Mouse (Mus musculus) liver, embryonic 18 days (tissue): ENCODE measurements around the gene Bet1l. TPM values are rescaled to one million over a fixed set of nuclear protein-coding genes. Genes with fewer than 3 reads are reported as not detected.

Experiments used
- polyA plus RNA-seq: library from polyadenylated mRNA; depleted of rRNA; stranded (reverse); fragments of >200 nt; gene quantifications from 2 replicates; pipeline ENCODE4 v1.2.3, GENCODE M21; 2012; rRNA removed

The Bet1l gene
- 18.5 TPM in 2 replicates for polyA plus RNA-seq

GRCm38 (mm10) chr7:140857550-140858505 is at the start of gene Bet1l:
Gene Bet1l, minus strand, starts transcription at chr7:140857577.

DNA sequence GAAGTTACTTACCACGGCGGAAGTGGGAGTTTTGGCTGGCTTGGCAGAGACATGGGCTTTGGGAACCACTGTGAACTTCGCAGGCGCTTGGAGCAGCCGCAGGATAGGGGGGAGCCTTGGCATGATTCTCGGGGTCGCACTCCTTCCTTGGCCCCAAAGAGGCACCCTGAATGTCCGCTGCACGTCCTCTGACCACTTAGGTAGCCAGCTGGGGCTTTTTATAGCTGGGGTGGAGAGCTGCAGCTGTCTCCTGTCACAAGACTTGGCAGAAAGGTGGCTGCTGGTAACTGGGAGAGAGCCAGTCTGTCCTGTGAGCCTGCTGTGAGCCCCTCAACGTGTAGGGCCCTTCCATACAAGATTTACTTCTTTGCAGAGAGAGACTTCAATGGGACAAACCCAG is 42.8 kb upstream of the Bet1l start, which contains the start of gene Cox8b:
Cox8b (minus strand) TSS at position 227 of the 400 bp plus-strand sequence.

GRCm38 (mm10) chr7:140881696-140882468 is 24.5 kb upstream of the Bet1l start, which contains the start of the genes Psmd13 and Sirt3:
Gene Psmd13, plus strand, starts transcription at chr7:140881968.
Gene Sirt3, minus strand, starts transcription at chr7:140882309.

DNA sequence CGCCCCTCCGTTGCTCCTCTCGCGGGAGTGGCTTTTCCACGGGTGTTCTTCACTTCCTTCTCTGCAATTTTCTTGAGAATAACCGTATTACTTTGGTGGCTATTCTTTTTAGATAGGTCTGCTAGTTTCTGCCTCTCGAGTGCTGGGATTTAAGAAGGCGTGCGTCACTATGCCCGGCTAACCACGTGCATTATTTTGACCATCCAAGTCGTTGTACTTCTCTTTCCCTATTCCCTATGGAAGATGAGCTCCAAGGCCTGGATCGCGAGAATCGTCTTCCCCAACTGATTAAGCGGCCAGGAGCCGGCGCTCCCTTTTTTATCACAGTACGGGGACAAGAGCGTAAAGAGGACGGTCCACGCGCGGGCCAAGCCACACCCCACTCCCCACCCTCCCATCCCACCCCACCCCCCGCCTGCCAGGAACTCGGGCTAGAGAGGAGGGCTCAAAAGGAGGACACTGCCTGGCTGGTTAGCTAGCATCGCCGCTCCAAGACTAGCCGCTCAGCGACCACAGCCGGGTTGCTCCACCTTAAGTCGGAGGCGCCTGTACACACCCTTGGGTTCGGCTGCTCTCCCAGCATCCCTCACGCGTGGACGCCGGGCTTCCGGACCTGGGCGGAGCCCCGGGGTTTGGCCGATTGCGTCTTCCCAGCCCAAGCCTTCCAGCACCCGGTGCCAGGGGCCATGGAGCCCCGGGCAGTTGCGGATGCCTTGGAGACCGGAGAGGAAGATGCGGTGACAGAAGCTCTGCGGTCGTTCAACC is 410 bp downstream of the Bet1l start, which contains the start of gene Ric8a:
Ric8a (plus strand) TSS at position 173 of the 765 bp plus-strand sequence.

DNA sequence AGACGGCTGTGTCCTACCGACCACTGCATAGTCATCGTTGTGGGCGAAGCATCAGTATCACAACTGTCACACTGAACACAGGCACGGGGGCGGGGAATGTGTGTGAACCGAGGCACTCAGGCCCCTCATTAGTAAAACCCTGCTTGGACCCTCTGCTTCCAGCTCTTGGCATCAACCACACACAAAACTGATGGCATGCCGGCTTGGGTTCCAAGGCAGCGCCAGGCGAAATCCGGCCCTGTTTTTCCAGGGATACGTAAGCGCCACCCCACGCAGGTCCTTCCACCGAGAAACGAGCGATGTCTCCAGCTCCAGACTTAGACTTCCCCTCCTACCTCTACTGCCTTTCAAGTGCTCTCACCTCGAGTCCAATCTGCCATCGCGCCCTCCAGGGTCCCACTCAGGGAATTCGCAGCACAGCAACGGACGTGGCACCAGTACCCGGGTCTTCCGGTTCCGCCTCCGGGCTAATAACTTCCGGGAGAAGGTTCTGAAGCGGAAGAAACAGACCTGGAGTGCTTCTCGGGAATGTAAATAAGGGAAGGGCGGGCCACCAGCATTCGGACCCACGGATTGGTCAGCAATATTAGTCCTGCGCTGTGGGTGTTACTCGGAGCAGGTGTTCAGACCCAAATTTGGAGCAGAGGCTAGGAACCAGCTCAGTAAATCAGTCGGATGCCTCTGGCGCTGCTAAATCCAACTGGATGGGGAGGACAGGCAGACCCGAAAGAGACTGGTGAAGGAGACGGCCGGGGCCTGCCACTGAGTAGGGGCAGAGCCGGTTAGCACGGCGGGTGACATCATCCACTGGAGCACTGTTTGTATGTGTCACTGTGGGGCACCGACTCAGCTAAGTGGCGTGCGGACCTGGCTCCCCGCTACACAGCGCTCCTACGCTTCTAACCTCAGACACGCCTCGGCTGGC is 1.3 kb downstream of the Bet1l start, which contains the start of gene Gm45785:
Gm45785 (minus strand) TSS at position 472 of the 925 bp plus-strand sequence.

DNA sequence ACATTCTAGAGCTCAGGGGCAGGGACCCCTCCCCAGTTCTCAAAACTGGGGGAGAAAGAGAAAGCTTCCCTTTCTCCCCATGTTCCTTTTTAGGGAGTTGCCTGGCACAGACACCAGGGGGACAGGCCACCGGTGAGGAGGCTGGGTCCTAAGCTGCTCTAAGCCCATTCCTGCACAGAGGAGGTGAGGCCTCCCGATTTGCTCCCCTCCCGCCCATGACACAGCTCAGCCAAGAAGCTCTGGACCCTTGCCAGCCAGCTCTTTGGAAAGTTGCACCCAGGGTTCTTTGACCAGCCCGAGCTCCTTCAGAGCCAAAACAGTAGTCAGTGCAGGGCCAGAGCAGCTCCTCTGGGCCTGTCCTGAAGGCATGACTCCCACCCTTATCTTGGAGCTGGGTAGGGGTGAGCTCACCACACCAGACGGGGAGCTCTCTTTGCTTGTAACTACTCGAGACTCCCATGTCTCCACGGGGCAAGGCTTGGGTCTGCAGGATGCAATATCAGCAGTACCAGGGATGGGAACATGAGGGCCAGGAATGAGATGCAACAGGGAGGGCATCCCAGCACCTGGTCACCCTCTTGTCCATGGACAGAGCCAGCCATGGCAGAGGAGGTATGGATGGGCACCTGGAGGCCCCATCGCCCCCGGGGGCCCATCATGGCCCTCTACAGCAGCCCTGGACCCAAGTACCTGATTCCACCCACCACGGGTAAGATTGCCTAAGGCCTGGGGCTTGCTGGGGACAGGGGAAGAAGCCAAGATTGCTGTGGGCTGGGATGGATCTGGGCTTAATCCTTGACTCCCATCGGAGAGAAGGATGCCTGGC is 9.4 kb downstream of the Bet1l start, which contains the start of gene Odf3:
Odf3 (plus strand) TSS at position 51 of the 826 bp plus-strand sequence.

GRCm38 (mm10) chr7:140844905-140845665 is 12.3 kb downstream of the Bet1l start, which contains the start of gene Scgb1c1:
Gene Scgb1c1, plus strand, starts transcription at chr7:140845547.

GRCm38 (mm10) chr7:140834968-140835757 is 22.2 kb downstream of the Bet1l start, which contains the start of gene Urah:
Gene Urah, plus strand, starts transcription at chr7:140835018.

DNA sequence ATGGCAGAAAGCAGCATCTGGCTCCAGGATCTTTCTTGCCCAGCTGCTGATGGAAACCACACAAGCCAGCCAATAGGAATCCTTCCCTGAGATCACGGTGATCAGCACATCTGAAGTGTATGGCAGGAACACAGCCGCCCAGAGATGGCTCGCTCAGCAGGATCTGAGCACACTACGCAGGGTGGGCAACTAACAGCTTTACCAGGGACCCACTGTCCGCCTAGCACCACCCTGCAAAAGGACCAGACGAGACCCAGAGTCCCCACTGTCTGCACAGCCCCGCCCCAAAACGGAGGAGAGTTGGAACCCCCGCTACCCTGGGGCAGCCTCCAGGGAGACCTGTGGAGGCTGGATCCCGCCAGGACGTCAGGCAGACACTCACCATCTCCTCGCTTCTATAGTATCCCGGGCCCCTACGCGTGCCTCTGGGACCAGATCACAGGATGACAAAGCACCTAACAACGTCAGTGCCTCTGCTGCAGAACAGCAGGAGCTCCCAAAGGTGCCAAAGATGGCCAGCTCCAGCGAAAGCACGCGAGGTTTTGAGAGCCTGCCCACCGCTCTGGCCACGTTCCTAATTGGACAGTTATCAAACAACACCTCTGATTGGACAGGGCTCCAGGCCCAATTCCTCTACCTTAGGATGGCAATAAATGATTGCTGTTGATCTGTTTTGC is 35.6 kb downstream of the Bet1l start, which contains the start of gene Zfp941:
Zfp941 (minus strand) TSS at position 526 of the 677 bp plus-strand sequence.

Other genes starting within 250 kb of the Bet1l start
- not detected in 2 replicates for gene Olfr61, start 228.6 kb downstream of the Bet1l start, polyA plus RNA-seq
- gene Olfr53, start 211.1 kb downstream of the Bet1l start, polyA plus RNA-seq = not detected in 2 replicates
- not detected in 2 replicates for gene Olfr539, start 197.6 kb downstream of the Bet1l start, polyA plus RNA-seq
- not detected in 2 replicates for gene Olfr45, start 175.6 kb downstream of the Bet1l start, polyA plus RNA-seq
- not detected in 2 replicates for gene Olfr541, start 160.3 kb downstream of the Bet1l start, polyA plus RNA-seq
- 60.5 and 91.1 TPM in 2 replicates for gene Cyp2e1, start 93.8 kb downstream of the Bet1l start, polyA plus RNA-seq
- 0.06 and 0.07 TPM in 2 replicates for gene Syce1, start 69.7 kb downstream of the Bet1l start, polyA plus RNA-seq
- 0.17 and 0.21 TPM in 2 replicates for gene Zfp941, start 35.4 kb downstream of the Bet1l start, polyA plus RNA-seq
- gene Urah, start 22.6 kb downstream of the Bet1l start, polyA plus RNA-seq = 112 and 142 TPM in 2 replicates
- not detected in 2 replicates for gene Scgb1c1, start 12.0 kb downstream of the Bet1l start, polyA plus RNA-seq
- not detected in 2 replicates for gene Odf3, start 9.8 kb downstream of the Bet1l start, polyA plus RNA-seq
- gene Gm45785, start 1.2 kb downstream of the Bet1l start, polyA plus RNA-seq = not detected in 2 replicates
- 17.1 and 20.2 TPM in 2 replicates for gene Ric8a, start 620 bp downstream of the Bet1l start, polyA plus RNA-seq
- 36.4 TPM in 2 replicates for gene Psmd13, start 24.4 kb upstream of the Bet1l start, polyA plus RNA-seq
- 46.5 and 51.9 TPM in 2 replicates for gene Sirt3, start 24.7 kb upstream of the Bet1l start, polyA plus RNA-seq
- 0.19 and 0.20 TPM in 2 replicates for gene Cox8b, start 42.9 kb upstream of the Bet1l start, polyA plus RNA-seq
- 61.4 and 61.9 TPM in 2 replicates for gene Nlrp6, start 63.3 kb upstream of the Bet1l start, polyA plus RNA-seq
- gene Pgghg, start 83.8 kb upstream of the Bet1l start, polyA plus RNA-seq = 12.3 and 13.2 TPM in 2 replicates
- 0.67 and 0.85 TPM in 2 replicates for gene Ifitm5, start 92.7 kb upstream of the Bet1l start, polyA plus RNA-seq
- 0.14 TPM in 1 of 2 replicates, not detected in the other for gene Gm45717, start 98.4 kb upstream of the Bet1l start, polyA plus RNA-seq
- 552 and 564 TPM in 2 replicates for gene Ifitm2, start 98.4 kb upstream of the Bet1l start, polyA plus RNA-seq
- 53.0 and 54.4 TPM in 2 replicates for gene Ifitm1, start 109.6 kb upstream of the Bet1l start, polyA plus RNA-seq
- 164 and 239 TPM in 2 replicates for gene Ifitm3, start 153.2 kb upstream of the Bet1l start, polyA plus RNA-seq
- 193 and 325 TPM in 2 replicates for gene Ifitm6, start 160.3 kb upstream of the Bet1l start, polyA plus RNA-seq
- gene Gm17387, start 171.6 kb upstream of the Bet1l start, polyA plus RNA-seq = not detected in 2 replicates
- gene B4galnt4, start 203.5 kb upstream of the Bet1l start, polyA plus RNA-seq = 0.46 and 0.61 TPM in 2 replicates
- 0.74 and 0.85 TPM in 2 replicates for gene Pkp3, start 220.6 kb upstream of the Bet1l start, polyA plus RNA-seq
- 17.1 and 19.8 TPM in 2 replicates for gene Sigirr, start 243.0 kb upstream of the Bet1l start, polyA plus RNA-seq